Mouse (Mus musculus): ENCODE measurements at regions not wholly inside any gene's neighbourhood (a gene's known extent, or its start where the extent isn't known, plus 50 kb on each side); places are given as distances from the start of the nearest gene placed in this dataset.

- TF ChIP-seq CTCF (IDR thresholded peaks at IDR 0.05; ENCODE audit: low read depth) (no peak), EP300 (IDR thresholded peaks at IDR 0.05; ENCODE audit: low read depth) (no peak)
Observed at GRCm38 (mm10) chr13:97537686-97538085, 222.7 kb downstream of the Gm10260 start.

Data from liver, embryonic 14.5 days (tissue).